Mouse (Mus musculus) gastrocnemius, postnatal 36 days (tissue): ENCODE data around the gene Shb. TPM values are rescaled to one million over a fixed set of nuclear protein-coding genes. Genes with fewer than 3 reads are reported as not detected.

Source experiments
- DNase-seq, 2 experiments: peaks; one replicate each; pipeline ENCODE4 v3.0.0; 2022
- intact Hi-C: fragments of 180-260 bp; cut with DNase I; formaldehyde crosslinking; loops from one replicate; pipeline ENCODE4 v1.15.1; 2025
- long read RNA-seq, 2 experiments: library from polyadenylated mRNA; stranded (forward); transcript quantifications; one replicate each; pipeline ENCODE4 v2.0.0; 2021
- total RNA-seq, 2 experiments: library from RNA; stranded (reverse); gene quantifications; 2 replicates each; pipeline ENCODE4 v1.2.3; 2021

The Shb gene
- total RNA-seq, result 1 to 10 TPM; 6.3 to 6.7 TPM
- long read RNA-seq, experiment 1, partial matches to known transcripts, result 1 of 2 reads
- long read RNA-seq, experiment 1, other reads (novel, unspliced or antisense), result 0 of 2 reads
- long read RNA-seq, experiment 2, transcript Shb-201 (6 exons, 2,244 nt), result major isoform, 7 of 8 reads
- long read RNA-seq, experiment 2, partial matches to known transcripts, result 0 of 8 reads
- long read RNA-seq, experiment 2, other reads (novel, unspliced or antisense), result 1 of 8 reads

- intact Hi-C loops, result no loop called here
- DNase-seq, result peak; percentile 73 to 77
Observed at GRCm38 (mm10) chr4:45532375-45532774, at the start of gene Shb. Gene Shb (minus strand): TSS chr4:45532470.

DNA sequence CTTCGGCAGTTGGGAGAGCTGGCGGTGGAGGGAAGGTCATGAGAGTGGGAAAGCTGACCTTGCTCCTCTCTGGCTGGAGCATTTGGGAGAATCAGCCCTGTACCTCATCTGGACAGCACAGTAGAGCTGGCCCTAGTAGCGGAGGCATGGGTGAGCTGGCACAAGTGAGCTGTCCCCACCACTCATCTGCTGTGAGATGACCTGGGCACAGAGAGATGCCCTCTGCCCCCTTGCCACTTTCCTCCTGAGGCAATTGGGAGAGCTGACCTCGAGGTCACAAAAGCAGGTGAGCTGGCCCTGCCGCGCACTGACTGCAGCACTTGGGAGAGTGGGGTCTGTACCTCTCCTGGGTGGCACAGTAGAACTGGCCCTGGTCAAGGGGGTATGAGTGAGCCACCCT lies 48.8 kb upstream of the Shb start:
- intact Hi-C loops, result no loop called here
- DNase-seq, result no peak

DNA sequence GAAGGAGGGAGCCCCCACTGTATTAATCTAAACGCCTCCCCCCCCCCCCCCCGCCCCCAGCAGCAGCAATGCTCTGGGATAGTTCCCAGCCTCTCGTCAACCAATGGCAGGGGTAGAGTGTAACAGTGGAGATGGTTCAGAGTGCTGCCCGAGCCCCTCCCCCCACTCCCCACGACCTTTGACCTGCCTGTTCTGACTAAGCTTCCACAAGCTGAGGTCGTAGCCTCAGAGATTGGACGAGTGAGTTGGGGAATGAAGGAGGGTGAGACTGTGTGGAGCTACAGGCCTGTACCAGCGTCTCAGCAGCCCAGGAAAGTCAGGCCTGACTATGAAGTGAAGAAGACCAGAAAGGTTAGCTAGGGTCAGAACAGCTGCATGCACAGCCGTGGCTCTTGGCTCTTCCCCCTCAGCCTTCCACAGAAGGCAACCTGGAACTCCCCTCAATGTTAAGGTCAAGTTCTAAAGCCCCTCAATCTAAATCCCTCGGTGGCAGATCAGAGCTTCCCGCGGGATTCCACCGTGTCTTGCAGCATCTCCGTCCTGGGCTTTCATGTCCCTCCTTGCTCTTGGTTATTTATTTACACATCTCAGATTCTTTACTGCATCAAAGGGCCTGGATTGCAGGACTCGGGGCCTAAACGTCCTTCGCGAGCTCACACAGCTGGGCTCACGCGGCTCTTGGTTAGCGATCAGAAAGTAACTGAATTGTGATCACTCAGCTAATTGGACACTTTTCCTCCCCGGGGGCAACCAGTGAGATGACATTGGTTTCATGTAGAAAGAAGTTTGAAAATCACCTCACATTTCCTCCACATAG lies 46.5 kb upstream of the Shb start:
- intact Hi-C loops, result no loop called here
- DNase-seq, result no peak

GRCm38 (mm10) chr4:45577631-45578030 lies 45.4 kb upstream of the Shb start:
- DNase-seq, result no peak
- intact Hi-C loops, result no loop called here

- DNase-seq, result no peak
- intact Hi-C loops, result no loop called here
Observed at GRCm38 (mm10) chr4:45574614-45575169, 42.4 kb upstream of the Shb start.

DNA sequence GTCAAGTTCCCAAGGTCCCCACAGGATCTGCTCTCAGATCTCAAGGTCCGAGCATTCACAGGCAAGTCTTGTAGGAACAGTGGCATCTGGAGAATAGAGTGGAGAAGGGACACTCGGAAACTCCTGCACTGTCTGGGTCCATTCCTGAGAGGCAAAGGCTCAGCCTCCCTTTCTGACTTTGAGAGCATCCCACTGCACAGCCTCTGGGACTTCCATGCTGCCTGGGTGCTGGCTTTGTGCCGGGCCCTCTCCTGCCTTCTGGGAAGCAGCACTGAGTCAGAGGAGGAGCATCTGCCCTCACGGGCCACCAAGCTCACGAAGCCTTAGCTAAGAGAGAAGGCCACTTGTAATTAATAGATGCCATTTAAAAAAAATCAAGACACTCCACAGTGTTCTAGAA lies 37.3 kb upstream of the Shb start:
- DNase-seq, result no peak
- intact Hi-C loops, result no loop called here

- intact Hi-C loops, result no loop called here
- no peak for DNase-seq
Observed at GRCm38 (mm10) chr4:45558211-45558610, 25.9 kb upstream of the Shb start.

DNA sequence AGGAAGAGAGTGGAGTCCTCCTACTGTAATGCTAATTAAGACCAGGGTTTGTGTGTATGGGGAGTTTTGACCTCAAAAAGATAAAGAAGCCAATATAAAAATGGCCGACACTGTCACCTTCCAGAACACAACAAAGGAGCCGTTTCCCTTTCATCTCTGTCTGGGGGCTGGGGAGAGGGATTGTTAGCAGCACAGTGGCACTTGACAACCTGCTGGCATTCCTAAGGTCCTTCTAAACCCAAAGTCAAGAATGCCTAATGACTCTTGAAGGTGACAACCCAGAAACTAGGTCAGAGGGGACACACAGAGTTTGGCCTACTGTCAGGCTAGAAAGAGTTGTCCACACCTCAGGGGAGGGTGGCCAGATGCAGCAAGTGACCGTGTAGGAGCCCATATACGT lies 20.3 kb upstream of the Shb start:
- intact Hi-C loops, result loop anchor here (5.0 kb wide), 1 partner anchor 55 kb away; no protein-coding TSS in a partner anchor
- no peak for DNase-seq

GRCm38 (mm10) chr4:45550970-45551369 lies 18.7 kb upstream of the Shb start:
- intact Hi-C loops, result loop anchor here (5.0 kb wide), 1 partner anchor 56 kb away; no protein-coding TSS in a partner anchor
- no peak for DNase-seq

DNA sequence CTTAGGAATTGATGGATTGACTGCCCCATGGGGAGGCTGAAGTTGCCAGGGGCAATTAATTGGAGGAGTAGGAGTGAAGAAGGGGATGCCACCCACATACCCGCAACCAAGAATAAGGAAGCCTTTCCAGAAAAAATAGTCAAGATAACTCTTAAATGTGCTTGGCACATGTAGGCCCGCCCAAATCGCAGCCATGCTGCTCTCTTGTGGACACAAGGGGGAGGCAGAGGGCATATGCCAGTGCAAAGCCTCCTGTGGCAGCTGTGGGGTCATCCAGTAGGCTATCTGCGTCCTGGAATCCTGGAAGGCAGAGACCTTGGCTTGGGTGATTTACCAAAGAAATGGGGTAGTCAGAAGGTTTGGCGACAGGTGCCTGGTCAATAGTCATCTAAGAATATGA lies 17.2 kb upstream of the Shb start:
- DNase-seq, result no peak
- intact Hi-C loops, result no loop called here

GRCm38 (mm10) chr4:45545851-45546250 lies 13.6 kb upstream of the Shb start:
- intact Hi-C loops, result no loop called here
- DNase-seq, result no peak

GRCm38 (mm10) chr4:45543481-45544051 lies 11.3 kb upstream of the Shb start:
- intact Hi-C loops, result no loop called here
- DNase-seq, result no peak

DNA sequence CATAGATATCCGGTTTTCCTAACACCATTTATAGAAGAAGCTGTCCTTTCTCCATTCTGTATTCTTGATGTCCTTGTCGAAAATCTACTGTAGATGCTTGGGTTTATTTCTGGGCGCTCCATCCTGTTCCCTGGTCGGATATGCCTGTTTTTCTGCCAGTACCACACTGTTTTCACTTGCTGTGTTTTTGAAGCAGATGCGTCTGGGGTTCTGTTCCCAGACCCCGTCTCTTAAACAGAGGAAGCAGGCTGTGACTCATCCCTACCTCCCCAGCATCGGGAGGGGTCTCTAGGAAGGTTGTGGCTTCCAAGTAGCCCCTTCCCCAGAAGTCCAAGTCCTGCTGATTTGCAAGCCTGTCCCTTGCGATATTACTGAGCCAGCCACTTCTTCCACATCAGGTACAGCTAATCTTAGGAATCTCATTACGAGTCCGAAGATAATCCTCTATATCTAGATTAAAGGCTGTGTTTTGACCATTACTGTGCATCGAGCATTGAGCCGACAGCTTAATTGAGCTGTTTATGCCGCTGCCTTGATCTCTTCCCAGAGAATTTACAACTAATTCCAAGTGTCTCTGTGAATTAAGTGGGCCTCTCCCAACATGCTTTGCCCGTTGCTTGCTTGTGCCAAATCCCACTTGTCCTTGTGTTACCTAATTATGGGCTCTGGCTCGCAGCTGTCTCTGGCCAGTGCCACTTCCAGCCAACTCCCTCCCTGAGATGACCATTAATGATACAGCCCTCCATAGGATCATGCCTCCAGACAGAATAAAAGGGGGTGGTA lies 8.1 kb upstream of the Shb start:
- no peak for DNase-seq
- intact Hi-C loops, result no loop called here

GRCm38 (mm10) chr4:45539187-45539586 lies 6.9 kb upstream of the Shb start:
- no peak for DNase-seq
- intact Hi-C loops, result loop anchor here (5.0 kb wide), 1 partner anchor 73 kb away; no protein-coding TSS in a partner anchor

DNA sequence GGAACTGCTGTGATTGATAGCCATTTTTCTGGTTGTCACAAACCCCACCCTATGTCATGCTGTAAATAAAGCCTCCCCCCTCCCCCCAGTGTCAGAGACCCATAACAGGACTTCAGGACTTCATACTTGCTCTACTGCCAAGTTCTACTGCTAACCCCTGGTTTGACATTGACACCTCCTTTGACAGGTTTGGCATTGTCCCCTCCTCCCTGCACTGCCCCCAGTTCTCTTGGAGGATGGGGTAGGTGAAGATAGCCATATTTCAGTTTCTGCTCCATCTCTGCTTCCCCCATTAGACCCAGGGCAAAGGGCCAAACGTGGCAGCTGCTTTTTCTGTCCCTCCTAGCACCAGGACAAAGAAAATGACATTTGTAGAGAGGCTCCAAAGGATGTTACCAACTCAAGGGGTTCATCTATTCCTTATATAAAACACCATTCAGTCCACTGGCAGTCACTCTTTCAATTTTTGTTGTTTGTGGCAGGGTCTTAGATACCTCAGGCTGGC lies 1.2 kb upstream of the Shb start:
- DNase-seq, result no peak
- intact Hi-C loops, result no loop called here

DNA sequence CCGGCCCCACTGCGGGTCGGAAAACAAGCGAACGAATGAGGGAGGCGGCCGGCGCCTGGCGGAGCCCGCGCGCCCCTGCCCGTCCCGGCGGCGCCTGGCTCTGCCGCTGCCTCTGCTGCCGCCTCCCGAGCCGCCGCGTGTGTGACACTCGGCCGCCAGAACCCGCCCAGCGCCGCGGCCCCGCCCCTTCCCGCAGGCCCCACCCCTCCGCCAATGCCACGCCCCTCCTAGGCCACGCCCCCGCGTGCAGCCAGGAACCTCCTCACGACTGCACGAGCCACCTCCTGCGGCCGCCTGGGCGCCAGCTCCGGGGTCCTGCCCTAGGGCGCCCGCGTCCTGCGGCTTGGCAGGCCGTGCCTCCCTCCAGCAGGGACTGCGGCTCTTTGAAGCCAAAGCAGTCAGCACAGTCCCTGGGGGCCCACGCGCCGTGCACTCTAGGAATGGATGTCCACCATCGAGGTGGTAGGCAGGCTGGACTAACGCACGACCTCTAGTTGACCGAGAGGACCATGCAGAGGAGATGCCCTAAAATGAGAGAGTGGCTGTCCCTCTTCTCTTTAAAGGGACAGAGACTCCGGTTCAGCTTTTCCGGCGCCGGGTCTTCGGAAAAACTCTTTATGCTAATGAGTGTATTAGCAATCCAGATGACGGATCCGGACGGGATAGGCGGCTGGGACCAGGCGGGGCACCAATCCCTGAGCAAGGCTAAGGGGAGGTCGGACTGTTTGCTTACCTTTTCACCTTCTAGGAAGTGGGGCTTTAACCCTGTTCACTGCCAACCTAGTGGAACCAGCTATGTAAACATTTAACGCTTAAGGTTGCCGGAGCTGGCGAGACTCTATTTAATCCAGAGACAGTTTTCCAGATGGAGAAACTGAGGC lies 1.4 kb downstream of the Shb start:
- intact Hi-C loops, result no loop called here
- peak; percentile 88 to 89 for DNase-seq

DNA sequence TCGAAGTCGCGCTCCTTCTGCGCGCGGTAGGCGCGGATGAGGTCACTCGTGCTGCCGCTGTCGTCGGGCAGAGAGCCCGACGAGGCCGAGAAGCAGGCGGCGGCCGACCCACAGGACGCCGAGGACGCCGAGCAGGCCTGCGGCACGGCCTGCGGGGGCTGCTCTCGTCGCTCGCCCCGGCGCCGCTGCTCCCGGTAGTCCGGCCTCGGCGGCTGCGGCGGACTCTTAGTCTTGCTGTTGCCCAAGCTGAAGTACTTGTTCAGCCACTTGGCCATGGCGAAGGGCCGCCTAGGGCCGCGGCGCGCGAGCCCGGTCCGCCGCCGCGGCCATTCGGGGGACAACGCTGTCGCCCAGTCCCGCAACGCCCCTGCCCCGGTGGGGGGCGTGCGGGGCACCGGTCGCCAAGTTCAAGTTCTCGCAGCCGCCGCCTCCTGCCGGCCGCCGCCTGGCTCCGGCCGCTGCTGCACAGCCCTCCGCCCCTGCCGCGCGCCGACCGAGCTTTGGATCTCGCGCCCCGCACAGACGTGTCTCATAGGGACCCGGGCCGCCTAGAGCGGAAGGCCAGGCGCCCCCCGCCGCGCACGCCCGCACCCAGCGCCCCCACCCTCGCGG lies 2.2 kb downstream of the Shb start:
- intact Hi-C loops, result loop anchor here (2.0 to 5.0 kb wide), 4 partner anchors 41 to 111 kb away; no protein-coding TSS in a partner anchor
- DNase-seq, result peak in 1 of 2 experiments; percentile 64

GRCm38 (mm10) chr4:45529201-45529985 lies 2.9 kb downstream of the Shb start:
- no peak for DNase-seq
- intact Hi-C loops, result loop anchor here (2.0 to 5.0 kb wide), 4 partner anchors 41 to 111 kb away; no protein-coding TSS in a partner anchor
